Mouse (Mus musculus) kidney, postnatal 36 days (tissue): ENCODE data around the gene Pnkp.

Experiments
- DNase-seq, 2 experiments: peaks; one replicate each; pipeline ENCODE4 v3.0.0; 2021 to 2022; ENCODE audit warnings: mixed read lengths in 2 of 2

The Pnkp gene

DNA sequence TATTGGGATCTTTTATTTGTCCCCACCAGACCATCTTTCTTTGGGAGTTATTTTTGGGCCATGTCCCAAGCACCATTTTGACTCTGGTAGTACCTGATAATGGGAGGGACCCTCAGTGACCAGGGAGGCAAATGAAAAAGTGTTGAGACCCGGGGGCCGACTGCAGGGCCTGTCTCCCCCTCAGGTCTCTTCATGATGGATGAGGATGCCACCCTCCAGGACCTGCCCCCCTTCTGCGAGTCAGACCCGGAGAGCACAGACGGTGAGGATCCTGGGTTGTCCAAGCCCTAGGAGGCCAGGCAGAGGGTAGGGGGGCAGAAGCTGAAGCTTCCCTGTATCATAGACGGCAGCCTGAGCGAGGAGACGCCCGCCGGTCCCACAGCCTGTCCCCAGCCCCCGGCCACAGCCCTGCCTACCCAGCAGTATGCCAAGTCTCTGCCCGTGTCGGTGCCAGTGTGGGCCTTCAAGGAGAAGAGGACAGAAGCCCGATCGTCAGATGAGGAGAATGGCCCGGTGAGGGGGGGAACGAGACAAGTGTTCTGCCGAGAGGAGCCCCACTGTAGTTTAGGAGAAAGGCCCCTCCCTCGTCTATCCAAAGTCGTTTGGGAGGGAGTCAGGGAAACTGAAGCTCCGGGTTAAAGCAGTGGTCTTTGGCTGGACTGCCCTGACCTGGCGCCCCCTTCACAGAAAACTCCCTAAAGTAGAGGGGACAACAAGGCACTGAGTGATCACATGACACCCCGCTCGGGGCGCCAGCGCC, 3.2 kb upstream of the Pnkp start:
- DNase-seq = no peak

DNA sequence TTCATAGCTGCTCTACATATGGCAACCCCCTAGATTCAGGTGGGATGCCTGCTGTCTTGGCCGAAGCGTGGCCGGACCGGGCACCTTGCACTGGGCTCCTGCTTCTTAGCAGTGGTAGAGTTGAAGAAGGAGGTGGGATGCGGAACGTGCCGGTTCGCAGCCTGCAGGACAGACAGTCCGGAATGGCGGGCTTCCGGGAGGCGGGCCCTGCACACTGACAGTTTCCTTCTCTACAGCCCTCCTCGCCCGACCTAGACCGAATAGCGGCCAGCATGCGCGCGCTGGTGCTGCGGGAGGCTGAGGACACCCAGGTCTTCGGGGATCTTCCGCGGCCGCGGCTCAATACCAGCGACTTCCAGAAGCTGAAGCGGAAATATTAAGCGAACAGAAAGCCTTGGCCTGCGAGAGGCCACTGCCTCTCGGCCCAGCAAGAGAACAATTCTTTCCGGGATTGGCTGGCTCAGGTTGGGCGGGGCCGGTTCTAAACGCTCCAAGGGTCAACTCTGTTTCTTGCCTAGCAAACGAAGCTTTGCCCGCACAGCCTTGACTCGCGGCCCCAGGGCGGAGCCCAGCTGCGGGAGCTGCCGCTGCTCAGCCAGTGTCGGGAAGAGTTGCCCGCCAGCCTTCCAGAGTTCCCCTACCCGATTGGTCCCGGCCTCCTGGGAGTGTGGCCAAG, 2.4 kb upstream of the Pnkp start:
- DNase-seq = peak; percentile 95 to 96

GRCm38 (mm10) chr7:44855036-44855435, 1.9 kb upstream of the Pnkp start:
- DNase-seq = no peak

- DNase-seq = no peak
These were observed 548 bp upstream of the Pnkp start for GRCm38 (mm10) chr7:44856265-44856916.

DNA sequence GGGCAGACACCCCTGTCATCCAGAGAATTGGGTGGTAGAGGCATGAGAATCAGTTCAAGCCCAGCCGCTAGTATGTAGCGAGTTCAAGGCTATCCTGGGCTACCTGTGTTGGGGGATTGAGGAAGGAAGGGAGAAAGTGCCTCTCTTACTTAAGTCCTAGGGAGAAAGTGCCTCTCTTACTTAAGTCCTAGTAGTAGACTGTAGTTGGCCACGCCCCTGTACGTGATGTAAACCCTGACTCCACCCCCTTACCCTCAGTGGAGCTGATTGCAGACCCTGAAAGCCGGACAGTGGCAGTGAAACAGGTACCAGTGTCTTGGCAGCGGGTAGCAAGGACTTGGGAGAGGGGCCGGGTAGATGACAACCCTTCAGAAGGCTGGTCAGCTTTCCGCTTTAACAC, 966 bp downstream of the Pnkp start:
- peak; percentile 42 to 55 for DNase-seq

DNA sequence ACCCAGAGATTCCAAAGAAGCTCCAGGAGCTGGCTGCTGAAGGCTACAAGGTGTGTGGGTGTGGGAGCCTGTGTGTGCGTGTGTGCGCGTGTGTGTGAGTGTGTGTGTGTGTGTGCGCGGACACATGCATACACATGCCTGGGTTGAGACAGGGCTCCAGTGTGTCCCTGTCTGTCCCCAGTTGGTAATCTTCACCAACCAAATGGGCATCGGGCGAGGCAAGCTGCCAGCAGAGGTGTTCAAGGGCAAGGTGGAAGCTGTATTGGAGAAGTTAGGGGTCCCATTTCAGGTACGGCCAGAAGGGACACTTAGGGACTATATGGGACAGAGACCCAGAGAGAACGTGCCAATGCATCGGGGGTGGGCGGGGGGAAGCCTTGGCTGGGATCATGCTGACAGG, 3.0 kb downstream of the Pnkp start:
- no peak for DNase-seq

GRCm38 (mm10) chr7:44860576-44861428, 3.9 kb downstream of the Pnkp start:
- DNase-seq = peak; percentile 54 to 87

DNA sequence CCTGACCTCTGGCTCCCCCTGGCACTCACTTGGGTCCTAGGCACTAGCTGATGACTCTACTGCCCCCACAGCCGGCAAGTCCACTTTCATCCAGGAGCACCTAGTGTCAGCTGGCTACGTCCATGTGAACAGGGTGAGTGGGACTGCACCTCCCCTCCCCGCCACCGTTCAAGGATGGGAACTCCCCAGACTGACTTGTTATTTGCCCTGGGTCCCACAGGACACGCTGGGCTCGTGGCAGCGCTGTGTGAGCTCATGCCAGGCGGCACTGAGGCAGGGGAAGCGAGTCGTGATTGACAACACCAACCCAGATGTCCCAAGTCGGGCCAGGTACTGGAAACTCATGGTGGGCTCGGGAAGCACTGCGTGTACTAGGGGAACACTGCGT, 4.5 kb downstream of the Pnkp start:
- DNase-seq = no peak

- no peak for DNase-seq
These were observed 5.5 kb downstream of the Pnkp start for GRCm38 (mm10) chr7:44862434-44862833.

DNA sequence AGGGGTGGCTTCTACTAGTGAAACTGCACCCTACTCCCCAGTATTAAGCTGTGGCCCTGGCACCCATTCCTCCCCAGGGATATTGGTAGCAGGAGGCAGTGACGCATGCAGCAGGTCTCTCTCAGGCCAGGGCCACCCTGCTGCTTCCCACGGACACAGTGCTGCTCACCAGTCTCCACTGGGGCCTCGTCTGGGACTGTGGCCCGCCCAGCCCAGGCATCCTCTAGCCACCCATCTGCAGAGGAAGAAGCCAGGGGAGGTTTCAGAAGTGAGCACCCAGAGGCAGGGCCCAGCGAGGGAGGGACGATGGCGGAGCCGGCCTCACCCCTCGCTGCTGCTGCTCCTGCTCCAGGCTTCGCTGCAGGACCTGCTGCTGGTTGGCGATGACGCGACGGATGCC, 6.3 kb downstream of the Pnkp start:
- no peak for DNase-seq

DNA sequence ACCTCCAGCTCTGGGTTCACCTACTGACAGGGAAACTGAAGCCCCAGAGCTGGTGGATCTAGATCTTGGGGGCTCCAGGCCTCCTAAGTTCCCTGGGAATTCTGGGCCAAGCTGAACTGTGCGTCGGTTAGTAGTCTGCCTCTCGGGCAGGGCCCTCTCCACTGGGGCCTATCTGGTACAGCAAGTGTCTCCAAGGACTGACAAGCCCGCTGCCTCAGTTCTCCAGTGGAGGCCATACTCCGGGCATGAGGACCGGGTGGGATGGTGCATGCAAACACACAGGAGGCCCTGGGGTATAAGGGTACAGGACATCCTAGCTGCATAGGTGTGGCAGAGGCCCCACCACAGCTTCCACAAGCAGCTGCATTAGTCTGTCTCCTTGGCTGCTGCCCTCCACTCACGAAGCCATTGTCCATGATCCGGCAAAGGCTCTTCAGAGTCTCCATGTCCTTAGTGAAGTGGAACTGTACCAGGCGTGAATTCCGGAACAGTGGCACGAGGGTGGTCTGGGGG, 7.1 kb downstream of the Pnkp start:
- DNase-seq = no peak

GRCm38 (mm10) chr7:44864595-44865542, 7.9 kb downstream of the Pnkp start:
- DNase-seq = no peak

- peak; percentile 72 to 75 for DNase-seq
These were observed 9.5 kb downstream of the Pnkp start for GRCm38 (mm10) chr7:44866276-44867009.

GRCm38 (mm10) chr7:44867010-44867702, 10.2 kb downstream of the Pnkp start:
- DNase-seq = no peak

DNA sequence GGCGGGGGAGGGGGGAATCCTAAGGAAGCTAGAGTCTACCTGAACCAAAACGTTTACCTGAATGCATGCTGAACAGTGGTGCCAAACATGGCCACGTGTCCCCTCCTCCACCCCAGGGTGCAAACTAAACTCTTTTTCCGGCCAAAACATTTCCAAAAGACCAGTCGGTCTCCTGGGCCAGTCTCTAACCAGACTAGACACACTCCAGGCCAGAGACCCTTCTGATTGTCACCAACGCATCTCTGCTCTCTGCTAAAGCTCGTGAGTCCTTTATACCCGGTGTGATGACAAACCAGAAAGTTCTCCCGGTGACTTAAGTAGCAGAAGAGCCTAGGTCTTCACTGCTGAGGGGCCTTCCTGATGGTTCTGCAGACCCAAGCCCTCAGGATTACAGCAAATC, 10.9 kb downstream of the Pnkp start:
- DNase-seq = no peak

- DNase-seq = peak; percentile 44 to 54
These were observed 11.5 kb downstream of the Pnkp start for GRCm38 (mm10) chr7:44868465-44868864.

DNA sequence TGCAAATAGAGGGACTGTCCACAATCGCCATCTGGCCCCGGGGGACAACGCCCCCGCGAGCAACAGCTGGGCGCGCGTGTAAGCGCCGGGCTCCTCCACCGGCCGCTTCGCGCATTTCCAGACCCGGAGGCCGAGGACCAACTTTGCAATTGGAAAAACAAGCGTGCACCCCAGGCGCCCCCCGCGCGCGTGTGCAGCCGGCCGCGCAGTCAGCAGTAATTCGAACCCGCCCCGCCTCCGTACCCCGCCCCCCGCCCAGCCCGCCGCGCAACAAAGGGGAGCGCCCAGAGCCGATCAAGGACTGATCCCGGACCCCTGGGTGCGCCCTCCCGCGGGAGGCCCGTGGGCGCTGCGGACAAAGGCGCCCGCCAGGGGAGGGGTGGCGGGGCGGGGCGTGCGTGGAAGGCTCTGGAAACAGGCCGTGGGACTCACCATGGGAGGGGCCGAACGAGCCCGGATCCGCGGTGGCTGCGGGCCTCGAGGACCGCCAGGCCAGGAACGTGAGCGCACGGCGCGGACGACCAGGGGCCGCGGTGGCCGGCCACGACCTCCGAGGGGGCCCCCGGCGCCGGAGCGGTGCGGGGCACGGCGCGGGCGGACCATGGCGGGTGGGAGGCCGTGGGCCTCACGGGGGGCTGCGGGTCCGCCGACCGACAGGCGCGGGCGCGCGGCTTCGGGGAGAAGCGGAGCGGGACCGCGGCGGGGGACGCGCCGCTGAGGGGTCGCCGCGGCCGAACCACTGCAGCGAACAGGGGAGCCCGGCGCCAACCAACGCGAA, 12.2 kb downstream of the Pnkp start:
- DNase-seq = peak; percentile 62 to 83

- peak; percentile 93 to 96 for DNase-seq
These were observed 13.0 kb downstream of the Pnkp start, which contains the start of gene Ptov1 for GRCm38 (mm10) chr7:44869697-44870528. Ptov1 (minus strand) TSS chr7:44869788.
